Mouse (Mus musculus) embryonic facial prominence, embryonic 11.5 days (tissue): Measurements from ENCODE around the gene Ciao1. TPM values are rescaled to one million over a fixed set of nuclear protein-coding genes. Genes with fewer than 3 reads are reported as not detected.
"Not testable (repeated sequence)": the region's sequence is repeated elsewhere in the genome, so short reads cannot be mapped to it uniquely, and the experiment has no call there.

Experiments used
- ATAC-seq: fragments of 200-750 bp; cut with Nextera tagmentation; replicated peaks from 2 replicates; pipeline ENCODE4 v1.8.0; 2017; ENCODE audit warnings: low read depth; ENCODE audit not compliant: insufficient number of reproducible peaks, low FRiP score, low TSS enrichment
- DNase-seq: peaks from one replicate; pipeline ENCODE4 v3.0.0-alpha.2; 2015; ENCODE audit warnings: low spot score
- H3K27ac ChIP-seq: fragments of 300-500 bp; sonication (generic); replicated peaks from 2 replicates; pipeline ENCODE4 v1.5.1; 2014; ENCODE audit warnings: mild to moderate bottlenecking, low read depth, low read length, control low read depth
- H3K27me3 ChIP-seq: fragments of 300-500 bp; sonication (generic); 2 replicates; pipeline ENCODE4 v1.6.1; 2014; ENCODE audit warnings: mild to moderate bottlenecking, low read length, moderate library complexity, mixed read lengths; ENCODE audit not compliant: control insufficient read depth, insufficient read depth
- H3K36me3 ChIP-seq: fragments of 300-500 bp; sonication (generic); replicated peaks from 2 replicates; pipeline ENCODE4 v1.6.1; 2014; ENCODE audit warnings: low read depth, mild to moderate bottlenecking, low read length, moderate library complexity, mixed read lengths; ENCODE audit not compliant: control insufficient read depth, insufficient read depth
- H3K4me1 ChIP-seq: fragments of 300-500 bp; sonication (generic); 2 replicates; pipeline ENCODE4 v1.6.1; 2014; ENCODE audit warnings: low read length, mixed read lengths; ENCODE audit not compliant: control insufficient read depth, insufficient read depth
- H3K4me2 ChIP-seq: fragments of 300-500 bp; sonication (generic); 2 replicates; pipeline ENCODE4 v1.6.1; 2014; ENCODE audit warnings: low read depth, mild to moderate bottlenecking, control low read depth, low read length, moderate library complexity
- H3K4me3 ChIP-seq: fragments of 300-500 bp; sonication (generic); 2 replicates; pipeline ENCODE4 v1.5.1; 2014; ENCODE audit warnings: low read depth, low read length, control low read depth
- H3K9ac ChIP-seq: fragments of 300-500 bp; sonication (generic); replicated peaks from 2 replicates; pipeline ENCODE4 v1.6.1; 2014; ENCODE audit warnings: mild to moderate bottlenecking, control low read depth, low read length
- H3K9me3 ChIP-seq: fragments of 300-500 bp; sonication (generic); replicated peaks from 2 replicates; pipeline ENCODE4 v1.6.1; 2016; ENCODE audit warnings: mild to moderate bottlenecking, low read length, inconsistent platforms, mixed read lengths; ENCODE audit not compliant: control insufficient read depth
- WGBS: fragments of 180-500 bp; shearing (Covaris S2); extraction: QIAGEN DNeasy Blood & Tissue Kit; methylation state at CpG from one replicate; pipeline ENCODE4 v1.1.7; 2014; 5-methylcytosine and 5-hydroxymethylcytosine counted together
- polyA plus RNA-seq: library from polyadenylated mRNA; unstranded; fragments of >200 nt; fragmentation: Nextera tagmentation; extraction: Ambion mirVana; gene quantifications from 2 replicates; pipeline ENCODE4 v1.2.1, GENCODE M21; 2014

The Ciao1 gene
- polyA plus RNA-seq, 1 experiment from 2014 or later, result 54.8 TPM

DNA sequence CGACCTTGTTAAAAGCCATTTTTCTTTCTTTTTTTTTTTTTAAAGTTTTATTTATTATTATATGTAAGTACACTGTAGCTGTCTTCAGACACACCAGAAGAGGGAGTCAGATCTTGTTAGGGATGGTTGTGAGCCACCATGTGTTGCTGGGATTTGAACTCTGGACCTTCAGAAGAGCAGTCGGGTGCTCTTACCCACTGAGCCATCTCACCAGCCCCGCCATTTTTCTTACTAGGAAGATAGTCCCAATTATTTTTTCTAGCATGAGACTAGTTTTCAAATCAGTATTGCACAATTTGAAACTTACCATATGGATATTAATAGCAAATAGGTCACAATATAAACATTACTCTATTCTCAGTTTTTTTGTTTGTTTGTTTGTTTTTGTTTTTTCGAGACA is 24.4 kb upstream of the Ciao1 start:
- H3K9ac ChIP-seq, H3K4me3 ChIP-seq, H3K9me3 ChIP-seq, H3K4me1 ChIP-seq, DNase-seq, H3K27ac ChIP-seq, H3K27me3 ChIP-seq, H3K4me2 ChIP-seq, H3K36me3 ChIP-seq, ATAC-seq: not testable (repeated sequence)
- WGBS, result 95% methylated on average over 4 of the region's 4 CpGs

DNA sequence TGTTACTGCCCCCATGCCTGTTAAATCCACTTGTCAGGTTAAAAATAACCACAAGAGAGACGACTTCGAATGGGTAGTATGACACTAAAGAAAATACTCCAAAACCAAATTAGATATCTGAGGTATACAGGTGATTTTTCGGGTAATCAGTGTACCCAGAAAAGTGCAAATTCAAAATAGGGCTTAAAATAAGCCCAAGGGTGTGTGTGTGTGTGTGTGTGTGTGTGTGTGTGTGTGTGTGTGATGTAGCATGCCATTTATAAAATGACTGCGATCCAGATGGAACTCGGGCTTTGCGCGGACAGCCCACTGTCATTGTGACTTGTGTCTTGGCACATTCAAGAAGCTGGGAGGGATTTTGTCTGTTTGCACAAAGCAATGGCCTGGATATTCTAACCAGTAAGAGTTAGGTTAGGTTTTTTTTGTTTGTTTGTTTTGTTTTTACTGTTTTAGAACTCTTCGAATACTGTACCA is 23.5 kb upstream of the Ciao1 start:
- Histone ChIP-seq H3K4me3 (peak overlapping the region; percentile 93), H3K36me3 (no peaks in the 10 kb centered on the region), H3K4me1 (no peaks in the 10 kb centered on the region), H3K9ac (peak overlapping the region; percentile 92), H3K27ac (peak overlapping the region; percentile 83; the same call in 1 of the 2 replicates), H3K4me2 (peak overlapping the region; percentile 82), H3K27me3 (no peaks in the 10 kb centered on the region), H3K9me3 (no peaks in the 10 kb centered on the region)
- WGBS, result 15% methylated on average over 8 of the region's 8 CpGs
- ATAC-seq (no peak), DNase-seq (peak; percentile 11)

DNA sequence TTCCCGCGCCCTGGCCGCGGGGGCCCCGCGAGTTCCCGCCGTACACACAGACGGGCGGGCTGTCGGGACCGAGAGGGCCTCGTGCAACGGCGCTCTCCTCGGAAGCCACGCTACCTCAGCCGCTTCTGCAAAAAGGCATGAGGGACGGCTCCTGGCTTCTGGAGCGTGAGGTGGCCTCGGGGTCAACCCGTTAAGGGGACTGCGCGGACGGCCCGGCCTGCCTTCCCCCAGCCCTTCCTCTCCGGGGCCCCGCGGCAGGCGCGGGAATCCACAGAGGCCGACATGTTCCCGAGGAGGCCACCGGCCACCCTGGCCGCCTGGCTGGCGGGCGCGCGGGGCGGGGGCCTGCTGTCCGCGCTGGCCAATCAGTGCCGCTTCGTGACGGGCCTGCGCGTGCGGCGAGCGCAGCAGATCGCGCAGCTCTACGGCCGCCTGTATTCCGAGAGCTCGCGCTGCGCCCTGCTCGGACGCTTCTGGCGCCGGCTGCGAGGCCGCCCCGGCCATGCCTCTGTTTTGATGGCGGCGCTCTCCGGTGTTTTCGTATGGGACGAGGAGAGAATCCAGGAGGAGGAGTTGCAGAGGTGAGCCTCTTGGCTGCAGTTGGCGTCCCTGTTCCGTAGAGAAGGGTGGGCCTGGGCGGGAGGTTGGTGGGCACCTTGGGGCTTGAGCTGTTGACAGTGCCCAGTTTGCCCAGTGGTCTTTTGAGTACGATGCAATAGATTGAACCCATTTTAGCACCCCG is 22.9 kb upstream of the Ciao1 start:
- Histone ChIP-seq H3K4me3 (peak overlapping the region; percentile 93), H3K9me3 (no peaks in the 10 kb centered on the region), H3K27me3 (no peaks in the 10 kb centered on the region), H3K27ac (peak overlapping the region; percentile 83), H3K4me2 (peak overlapping the region; percentile 82), H3K9ac (peak overlapping the region; percentile 92), H3K4me1 (no peaks in the 10 kb centered on the region), H3K36me3 (no peaks in the 10 kb centered on the region)
- ATAC-seq, result peak; percentile 92
- 0% methylated on average over 31 of the region's 75 CpGs for WGBS
- DNase-seq, result peak; percentile 88

DNA sequence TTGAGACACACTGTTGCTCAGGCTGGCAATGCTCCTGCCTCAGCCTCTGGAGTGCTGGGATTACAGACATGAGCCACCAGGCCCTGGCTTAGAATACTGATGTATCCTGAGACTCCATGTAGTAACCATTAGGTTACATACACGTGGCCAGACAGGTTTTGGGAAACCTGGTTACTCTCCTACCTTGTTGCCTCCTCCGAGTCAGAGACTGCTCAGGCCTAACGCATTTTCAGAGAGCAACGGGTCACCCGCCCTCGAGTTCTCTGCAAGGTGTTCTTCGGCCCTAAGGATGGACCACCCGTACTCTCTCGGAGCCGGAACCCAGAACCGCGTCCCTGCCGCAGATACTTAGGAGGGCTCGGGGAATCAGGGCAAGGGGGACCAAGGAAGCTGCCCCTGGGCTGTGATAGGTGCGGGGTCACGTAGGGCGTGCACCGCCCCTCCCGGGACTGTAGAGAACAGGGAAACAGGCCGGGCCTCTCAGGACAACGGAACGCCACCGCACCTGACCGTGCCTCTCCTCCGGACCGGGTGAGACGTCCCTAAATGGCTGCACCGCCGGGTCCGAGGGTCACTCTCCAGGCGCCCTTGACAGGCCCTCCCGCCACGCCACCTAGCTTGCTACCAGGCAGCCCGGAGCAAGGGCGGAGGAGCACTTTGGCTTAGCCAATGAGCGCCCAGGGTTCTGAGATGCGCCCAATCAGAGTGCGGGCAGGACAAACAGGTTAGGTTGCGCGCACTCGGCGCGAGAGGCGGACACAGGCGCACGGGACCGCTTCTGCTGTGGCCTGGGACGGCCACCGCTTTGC is 22.1 kb upstream of the Ciao1 start, which contains the start of gene Stard7:
TSS of gene Stard7 (plus strand) at position 728 of the 809 bp plus-strand sequence.
- Histone ChIP-seq H3K27me3 (no peaks in the 10 kb centered on the region), H3K9me3 (no peaks in the 10 kb centered on the region), H3K36me3 (no peaks in the 10 kb centered on the region), H3K9ac (peak within 1 kb of the TSS; percentile 92), H3K4me1 (no peaks in the 10 kb centered on the region), H3K27ac (peak within 1 kb of the TSS; percentile 83), H3K4me2 (peak within 1 kb of the TSS; percentile 82), H3K4me3 (peak within 1 kb of the TSS; percentile 93)
- peak; percentile 98 for ATAC-seq
- WGBS, result under 1% methylated on average over 48 of the region's 49 CpGs
- DNase-seq, result peak; percentile 97

DNA sequence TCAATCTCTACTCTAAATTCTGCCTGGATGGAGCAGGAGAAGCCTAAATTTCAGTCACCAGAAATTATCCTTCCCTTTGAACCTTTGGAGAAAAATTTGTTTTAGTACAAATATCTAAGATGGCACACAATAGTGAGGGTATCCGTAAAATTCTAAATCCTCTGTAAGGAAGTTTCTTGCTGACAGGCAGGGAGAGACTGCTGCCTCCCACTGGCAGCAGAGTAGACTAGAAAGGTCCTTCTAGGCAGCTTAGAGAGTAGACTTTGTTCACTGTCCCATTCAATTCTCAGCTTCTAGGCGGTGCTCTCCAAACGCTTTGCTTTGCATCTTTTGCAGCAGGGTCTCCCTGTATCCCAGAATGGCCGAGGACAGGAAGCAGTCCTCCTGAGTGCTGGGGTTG is 20.2 kb upstream of the Ciao1 start:
- H3K27me3 ChIP-seq, result no peaks in the 10 kb centered on the region
- no peak overlapping the region for H3K9ac ChIP-seq
- 33% methylated on average over 4 of the region's 4 CpGs for WGBS
- H3K4me2 ChIP-seq, result no peak overlapping the region
- H3K4me3 ChIP-seq, result no peak overlapping the region
- ATAC-seq (no peak), DNase-seq (no peak)
- H3K4me1 ChIP-seq, result no peaks in the 10 kb centered on the region
- H3K36me3 ChIP-seq, result no peaks in the 10 kb centered on the region
- H3K27ac ChIP-seq, result no peak overlapping the region
- H3K9me3 ChIP-seq, result no peaks in the 10 kb centered on the region

DNA sequence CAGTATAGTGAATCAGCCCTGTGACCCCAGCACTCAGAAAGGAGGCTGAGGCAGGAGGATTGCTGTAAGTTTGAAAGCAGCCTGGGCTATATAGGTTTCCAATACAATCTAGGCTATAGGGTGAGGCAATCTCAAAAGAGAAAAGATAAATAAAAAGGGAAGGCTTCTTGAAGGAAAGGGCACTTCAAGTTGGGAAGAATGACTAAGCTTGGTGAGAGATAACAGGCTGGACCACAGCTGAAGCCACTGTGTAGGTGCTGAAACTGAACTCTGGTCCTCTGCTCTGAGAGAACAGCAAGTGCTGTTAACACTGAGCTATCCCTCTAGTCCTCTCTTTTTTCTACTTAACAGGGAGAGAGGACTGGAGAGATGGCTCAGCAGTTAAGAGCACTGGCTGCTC is 14.9 kb upstream of the Ciao1 start:
- Histone ChIP-seq H3K36me3 (no peaks in the 10 kb centered on the region; the same call in 1 of the 2 replicates), H3K9ac (no peak overlapping the region), H3K4me1 (no peaks in the 10 kb centered on the region), H3K9me3 (no peaks in the 10 kb centered on the region), H3K27me3 (no peaks in the 10 kb centered on the region), H3K27ac (no peak overlapping the region), H3K4me2 (no peak overlapping the region), H3K4me3 (no peak overlapping the region)
- no peak for DNase-seq
- no peak for ATAC-seq

DNA sequence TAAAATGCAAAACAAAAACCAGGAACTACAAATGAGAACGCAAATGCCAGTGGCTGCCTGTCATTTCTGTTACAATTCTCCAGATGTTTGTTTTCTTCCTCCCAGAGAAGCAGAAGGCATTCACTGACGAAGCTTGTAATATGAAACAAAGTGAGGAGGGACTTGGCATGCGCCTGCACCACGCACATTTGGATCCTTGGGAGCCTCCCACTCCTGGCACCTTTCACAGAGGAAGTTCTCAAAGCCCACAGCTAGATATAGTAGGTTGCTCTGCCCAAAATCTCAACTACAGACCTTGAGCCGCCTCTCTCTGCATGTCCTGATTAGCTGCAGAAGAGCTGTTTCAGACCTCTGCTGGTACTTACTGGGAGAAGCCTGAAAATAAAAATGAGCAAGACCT is 11.7 kb upstream of the Ciao1 start:
- Histone ChIP-seq H3K4me1 (no peaks in the 10 kb centered on the region), H3K9ac (no peak overlapping the region), H3K4me3 (no peak overlapping the region), H3K36me3 (no peaks in the 10 kb centered on the region; the same call in 1 of the 2 replicates), H3K9me3 (no peaks in the 10 kb centered on the region), H3K27me3 (no peaks in the 10 kb centered on the region), H3K4me2 (no peak overlapping the region), H3K27ac (no peak overlapping the region)
- ATAC-seq (no peak), DNase-seq (no peak)
- 91% methylated on average over 5 of the region's 5 CpGs for WGBS

DNA sequence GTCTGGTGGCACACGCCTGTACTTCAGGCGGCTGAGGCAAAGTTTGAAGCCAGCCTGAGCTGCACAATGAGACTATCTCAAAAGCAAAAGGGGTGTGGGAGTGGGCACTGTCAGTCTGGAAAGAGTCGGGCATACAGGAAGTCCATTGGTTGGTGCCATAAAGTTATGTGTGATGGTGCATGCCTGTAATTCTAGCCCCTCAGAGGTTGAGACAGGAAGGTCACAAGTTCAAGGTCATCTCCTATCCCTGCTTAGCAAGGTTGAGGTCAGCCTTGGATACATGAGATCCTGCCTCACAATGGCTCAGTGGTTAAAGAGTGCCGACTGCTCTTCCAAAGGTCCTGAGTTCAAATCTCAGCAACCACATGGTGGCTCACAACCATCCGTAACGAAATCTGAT is 7.7 kb upstream of the Ciao1 start:
- no peak overlapping the region for H3K9ac ChIP-seq
- H3K9me3 ChIP-seq, result no peaks in the 10 kb centered on the region
- H3K4me3 ChIP-seq, result no peak overlapping the region
- no peaks in the 10 kb centered on the region for H3K4me1 ChIP-seq
- H3K36me3 ChIP-seq, result no peaks in the 10 kb centered on the region; the same call in 1 of the 2 replicates
- no peak overlapping the region for H3K4me2 ChIP-seq
- DNase-seq (no peak), ATAC-seq (no peak)
- H3K27me3 ChIP-seq, result no peaks in the 10 kb centered on the region
- WGBS, result 77% methylated on average over 6 of the region's 6 CpGs
- no peak overlapping the region for H3K27ac ChIP-seq
